Mouse (Mus musculus) neural tube, embryonic 11.5 days (tissue): ENCODE data around the gene Scamp3. TPM values are rescaled to one million over a fixed set of nuclear protein-coding genes. Genes with fewer than 3 reads are reported as not detected.

Experiments
- ATAC-seq: fragments of 200-750 bp; cut with Nextera tagmentation; 2 replicates; pipeline ENCODE4 v1.8.0; 2017; ENCODE audit warnings: moderate number of reproducible peaks, mild to moderate bottlenecking, moderate TSS enrichment, moderate library complexity; ENCODE audit not compliant: insufficient read depth, low FRiP score, low TSS enrichment
- DNase-seq: peaks from one replicate; pipeline ENCODE4 v3.0.0-alpha.2; 2015; ENCODE audit warnings: low spot score
- H3K27ac ChIP-seq: fragments of 300-500 bp; sonication (generic); 2 replicates; pipeline ENCODE4 v1.5.1; 2014; ENCODE audit warnings: low read depth, mild to moderate bottlenecking, low read length
- H3K27me3 ChIP-seq: fragments of 300-500 bp; sonication (generic); 2 replicates; pipeline ENCODE4 v1.6.1; 2014; ENCODE audit warnings: mild to moderate bottlenecking, low read length, mixed read lengths; ENCODE audit not compliant: control insufficient read depth, insufficient read depth
- H3K36me3 ChIP-seq: fragments of 300-500 bp; sonication (generic); 2 replicates; pipeline ENCODE4 v1.6.1; 2014; ENCODE audit warnings: mild to moderate bottlenecking, low read length, moderate library complexity, mixed read lengths; ENCODE audit not compliant: control insufficient read depth, insufficient read depth
- H3K4me1 ChIP-seq: fragments of 300-500 bp; sonication (generic); 2 replicates; pipeline ENCODE4 v1.6.1; 2014; ENCODE audit warnings: low read length, mixed read lengths; ENCODE audit not compliant: control insufficient read depth, insufficient read depth
- H3K4me2 ChIP-seq: fragments of 300-500 bp; sonication (generic); 2 replicates; pipeline ENCODE4 v1.6.1; 2014; ENCODE audit warnings: low read depth, mild to moderate bottlenecking, moderate library complexity
- H3K4me3 ChIP-seq: fragments of 300-500 bp; sonication (generic); 2 replicates; pipeline ENCODE4 v1.5.1; 2014; ENCODE audit warnings: low read depth, low read length
- H3K9ac ChIP-seq: fragments of 300-500 bp; sonication (generic); 2 replicates; pipeline ENCODE4 v1.6.1; 2014; ENCODE audit warnings: mild to moderate bottlenecking, low read length
- H3K9me3 ChIP-seq: fragments of 300-500 bp; sonication (generic); 2 replicates; pipeline ENCODE4 v1.6.1; 2016; ENCODE audit warnings: low read length; ENCODE audit not compliant: control insufficient read depth
- WGBS: fragments of 180-500 bp; shearing (Covaris S2); extraction: QIAGEN DNeasy Blood & Tissue Kit; methylation state at CpG from one replicate; pipeline ENCODE4 v1.1.7; 2014; 5-methylcytosine and 5-hydroxymethylcytosine counted together
- polyA plus RNA-seq: library from polyadenylated mRNA; unstranded; fragments of >200 nt; fragmentation: Nextera tagmentation; extraction: Ambion mirVana; gene quantifications from 2 replicates; pipeline ENCODE4 v1.2.1, GENCODE M21; 2014

The Scamp3 gene
- polyA plus RNA-seq, 1 experiment from 2014 or later, result 92.8 TPM

DNA sequence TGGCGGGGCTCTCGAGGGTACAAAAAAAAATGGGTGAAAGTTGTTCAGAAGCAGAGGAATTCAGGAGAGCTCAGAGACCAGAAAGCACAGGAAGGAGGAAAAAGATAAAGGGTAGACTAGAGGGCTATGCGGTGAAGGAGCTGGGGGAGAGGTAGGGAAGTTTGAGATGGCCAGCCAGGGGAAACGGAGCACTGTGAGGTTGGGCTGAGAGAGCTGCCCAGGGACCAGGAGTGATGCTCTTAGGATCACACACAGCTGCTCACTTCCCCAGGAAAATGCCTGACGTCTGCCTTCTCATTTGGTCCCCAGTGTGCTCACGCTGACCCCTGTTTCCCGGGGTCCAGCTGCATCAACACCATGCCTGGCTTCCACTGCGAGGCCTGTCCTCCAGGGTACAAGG is 42.3 kb downstream of the Scamp3 start:
- Histone ChIP-seq H3K4me2 (no peak overlapping the region), H3K9me3 (no peaks in the 10 kb centered on the region), H3K36me3 (peaks cover 7% of the 10 kb centered on the region), H3K27me3 (no peaks in the 10 kb centered on the region), H3K4me3 (no peak overlapping the region), H3K27ac (no peak overlapping the region), H3K9ac (no peak overlapping the region; the same call in 1 of the 2 replicates), H3K4me1 (peaks cover 22% of the 10 kb centered on the region)
- DNase-seq (no peak), ATAC-seq (no peak)
- 45% methylated on average over 8 of the region's 8 CpGs for WGBS

DNA sequence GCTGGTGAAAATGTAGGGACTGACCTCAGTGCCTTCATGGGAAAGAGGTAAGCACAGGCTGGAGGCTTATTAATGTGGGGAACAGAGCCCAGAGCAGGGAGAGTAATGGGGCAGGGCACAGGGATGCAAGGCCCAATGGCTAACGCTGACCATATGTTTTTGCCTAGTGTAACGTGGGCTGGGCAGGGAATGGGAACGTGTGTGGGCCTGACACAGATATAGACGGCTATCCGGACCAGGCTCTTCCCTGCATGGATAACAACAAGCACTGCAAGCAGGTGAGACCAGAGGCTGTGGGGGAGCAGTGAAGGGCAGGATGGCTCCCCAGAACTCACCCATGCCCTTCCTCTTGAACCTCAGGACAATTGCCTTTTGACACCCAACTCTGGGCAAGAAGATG is 43.9 kb downstream of the Scamp3 start:
- no peak for DNase-seq
- Histone ChIP-seq H3K27me3 (no peaks in the 10 kb centered on the region), H3K9ac (no peak overlapping the region), H3K4me1 (peaks cover 18% of the 10 kb centered on the region), H3K36me3 (peaks cover 7% of the 10 kb centered on the region), H3K4me2 (no peak overlapping the region), H3K4me3 (no peak overlapping the region), H3K9me3 (no peaks in the 10 kb centered on the region), H3K27ac (no peak overlapping the region)
- ATAC-seq, result no peak
- WGBS, result 67% methylated on average over 5 of the region's 5 CpGs

DNA sequence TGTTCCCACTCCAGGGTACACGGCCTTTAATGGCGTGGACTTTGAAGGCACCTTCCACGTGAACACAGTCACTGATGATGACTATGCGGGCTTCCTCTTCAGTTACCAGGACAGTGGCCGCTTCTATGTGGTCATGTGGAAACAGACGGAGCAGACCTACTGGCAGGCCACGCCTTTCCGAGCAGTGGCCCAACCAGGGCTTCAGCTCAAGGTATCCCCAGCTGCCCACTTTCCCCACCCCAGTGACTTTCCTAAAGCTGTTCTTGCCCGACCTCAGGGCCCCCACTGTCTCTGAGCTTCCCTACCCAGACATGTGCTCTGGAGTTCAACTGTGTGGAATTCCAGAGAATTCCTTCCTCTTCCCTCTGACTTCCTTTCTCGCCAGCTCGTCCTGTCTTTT is 47.5 kb downstream of the Scamp3 start:
- H3K4me1 ChIP-seq, result peaks cover 23% of the 10 kb centered on the region

DNA sequence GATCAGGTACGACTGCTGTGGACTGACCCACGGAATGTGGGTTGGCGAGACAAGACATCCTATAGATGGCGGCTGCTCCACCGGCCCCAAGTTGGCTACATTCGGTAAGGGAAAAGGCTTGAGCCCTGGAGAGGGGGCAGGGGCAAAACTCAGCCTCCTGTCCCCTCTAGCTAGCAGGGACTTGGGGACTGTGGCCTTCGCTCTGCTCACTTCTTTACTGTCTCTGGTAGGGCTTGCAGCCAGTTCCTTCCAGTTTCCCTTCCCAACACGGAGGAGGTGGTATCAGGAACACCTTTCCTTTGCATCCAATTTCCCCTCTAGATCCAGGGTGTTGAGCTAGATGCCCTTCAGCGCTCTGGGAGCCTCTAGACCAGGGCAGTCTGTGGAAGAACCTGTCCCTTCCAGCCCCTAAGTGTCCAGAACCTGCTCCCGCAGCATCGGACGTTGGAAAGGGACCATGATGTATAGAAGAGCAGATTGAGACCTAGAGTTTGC is 48.1 kb downstream of the Scamp3 start:
- H3K27me3 ChIP-seq, result no peaks in the 10 kb centered on the region
- H3K9ac ChIP-seq, result peak overlapping the region; percentile 75
- peak overlapping the region; percentile 80 for H3K4me2 ChIP-seq
- no peaks in the 10 kb centered on the region for H3K9me3 ChIP-seq
- peak overlapping the region; percentile 79 for H3K27ac ChIP-seq
- 39% methylated on average over 12 of the region's 12 CpGs for WGBS
- no peak for DNase-seq
- H3K4me1 ChIP-seq, result peaks cover 23% of the 10 kb centered on the region
- ATAC-seq, result no peak
- H3K4me3 ChIP-seq, result peak overlapping the region; percentile 64
- H3K36me3 ChIP-seq, result peaks cover 7% of the 10 kb centered on the region

More for the DNA sequence above, 47.5 kb downstream of the Scamp3 start:
- DNase-seq, result no peak
- Histone ChIP-seq H3K27ac (peak overlapping the region; percentile 79), H3K27me3 (no peaks in the 10 kb centered on the region), H3K36me3 (peaks cover 7% of the 10 kb centered on the region), H3K4me2 (peak overlapping the region; percentile 80), H3K4me3 (peak overlapping the region; percentile 64), H3K9ac (peak overlapping the region; percentile 75), H3K9me3 (no peaks in the 10 kb centered on the region)
- ATAC-seq, result no peak
- 61% methylated on average over 11 of the region's 11 CpGs for WGBS

DNA sequence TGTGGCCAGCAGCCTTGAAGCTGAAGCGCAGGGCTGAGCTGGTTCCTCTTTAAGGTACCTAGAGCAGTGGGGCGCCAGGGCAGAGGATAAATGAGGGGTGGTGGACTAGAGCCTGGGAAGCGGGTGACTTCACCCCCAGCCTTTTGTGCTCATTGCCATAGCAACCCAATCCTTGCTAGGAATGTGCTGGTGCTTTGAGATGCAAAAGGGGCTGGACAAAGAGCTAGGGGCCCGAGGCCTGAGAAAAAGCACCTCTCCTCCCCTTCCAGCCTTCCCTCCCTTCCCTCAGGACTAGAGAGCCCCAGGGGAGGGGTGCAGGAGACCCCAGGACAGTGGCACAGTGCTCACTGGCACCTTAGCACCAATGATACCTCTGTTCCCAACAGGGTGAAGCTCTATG is 48.6 kb downstream of the Scamp3 start:
- Histone ChIP-seq H3K4me1 (peaks cover 23% of the 10 kb centered on the region), H3K36me3 (peaks cover 7% of the 10 kb centered on the region)
- WGBS, result 11% methylated on average over 4 of the region's 4 CpGs

DNA sequence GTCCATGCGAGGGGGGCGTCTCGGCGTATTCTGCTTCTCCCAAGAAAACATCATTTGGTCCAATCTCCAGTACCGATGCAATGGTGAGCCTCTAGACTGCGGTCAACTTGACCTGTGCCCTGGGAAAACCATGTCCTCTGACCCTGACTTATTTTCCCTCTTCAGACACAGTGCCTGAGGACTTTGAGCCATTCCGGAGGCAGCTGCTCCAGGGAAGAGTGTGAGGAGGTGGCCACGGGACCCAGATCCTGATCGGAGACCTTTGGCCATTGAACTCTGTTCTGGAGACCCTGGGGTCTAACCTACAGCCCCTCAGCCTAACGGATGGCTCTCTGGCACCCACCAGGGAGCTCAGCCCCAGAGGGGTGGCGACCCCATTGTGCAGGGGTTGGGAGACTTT is 49.1 kb downstream of the Scamp3 start:
- Histone ChIP-seq H3K9me3 (no peaks in the 10 kb centered on the region), H3K36me3 (peaks cover 7% of the 10 kb centered on the region), H3K9ac (peak overlapping the region; percentile 75), H3K4me1 (peaks cover 23% of the 10 kb centered on the region), H3K27me3 (no peaks in the 10 kb centered on the region), H3K4me3 (peak overlapping the region; percentile 64), H3K27ac (peak overlapping the region; percentile 79), H3K4me2 (peak overlapping the region; percentile 80)
- no peak for ATAC-seq
- DNase-seq, result no peak
- 8% methylated on average over 11 of the region's 11 CpGs for WGBS

More for the DNA sequence above, 48.6 kb downstream of the Scamp3 start:
- ATAC-seq, result peak; percentile 69
- Histone ChIP-seq H3K4me3 (peak overlapping the region; percentile 64), H3K27ac (peak overlapping the region; percentile 79), H3K9me3 (no peaks in the 10 kb centered on the region), H3K9ac (peak overlapping the region; percentile 75), H3K4me2 (peak overlapping the region; percentile 80), H3K27me3 (no peaks in the 10 kb centered on the region)
- peak; percentile 86 for DNase-seq

DNA sequence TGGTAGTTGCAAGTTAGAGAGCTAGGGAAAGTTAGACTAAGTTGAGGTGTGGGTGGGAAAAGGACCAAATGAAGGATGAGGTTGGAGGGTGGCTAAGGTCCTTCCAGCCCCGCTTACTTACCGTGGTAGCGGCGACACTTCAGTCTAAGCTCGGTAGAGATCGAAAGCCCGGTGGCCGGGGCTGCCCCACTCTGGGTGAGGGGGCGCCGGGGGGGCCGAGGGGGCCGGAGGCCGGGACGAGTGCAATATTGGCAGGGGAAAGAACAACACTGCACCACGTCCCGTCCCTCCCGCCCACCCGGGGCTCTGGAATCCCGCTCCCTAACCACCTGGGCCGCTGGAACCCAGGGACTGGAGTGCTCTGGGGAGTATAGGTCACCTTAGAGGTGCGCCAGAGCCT is 49.6 kb downstream of the Scamp3 start, which contains the start of gene Mtx1:
Gene Mtx1 (minus strand): TSS at position 189 of the 400 bp plus-strand sequence.
- Histone ChIP-seq H3K4me1 (peaks cover 23% of the 10 kb centered on the region), H3K27ac (peak within 1 kb of the TSS; percentile 79), H3K9me3 (no peaks in the 10 kb centered on the region), H3K36me3 (peaks cover 7% of the 10 kb centered on the region), H3K4me2 (peak within 1 kb of the TSS; percentile 80), H3K27me3 (no peaks in the 10 kb centered on the region), H3K4me3 (peak within 1 kb of the TSS; percentile 64), H3K9ac (peak within 1 kb of the TSS; percentile 75)
- DNase-seq (no peak), ATAC-seq (no peak; the same call in 1 of the 2 replicates)
- 2% methylated on average over 21 of the region's 21 CpGs for WGBS

DNA sequence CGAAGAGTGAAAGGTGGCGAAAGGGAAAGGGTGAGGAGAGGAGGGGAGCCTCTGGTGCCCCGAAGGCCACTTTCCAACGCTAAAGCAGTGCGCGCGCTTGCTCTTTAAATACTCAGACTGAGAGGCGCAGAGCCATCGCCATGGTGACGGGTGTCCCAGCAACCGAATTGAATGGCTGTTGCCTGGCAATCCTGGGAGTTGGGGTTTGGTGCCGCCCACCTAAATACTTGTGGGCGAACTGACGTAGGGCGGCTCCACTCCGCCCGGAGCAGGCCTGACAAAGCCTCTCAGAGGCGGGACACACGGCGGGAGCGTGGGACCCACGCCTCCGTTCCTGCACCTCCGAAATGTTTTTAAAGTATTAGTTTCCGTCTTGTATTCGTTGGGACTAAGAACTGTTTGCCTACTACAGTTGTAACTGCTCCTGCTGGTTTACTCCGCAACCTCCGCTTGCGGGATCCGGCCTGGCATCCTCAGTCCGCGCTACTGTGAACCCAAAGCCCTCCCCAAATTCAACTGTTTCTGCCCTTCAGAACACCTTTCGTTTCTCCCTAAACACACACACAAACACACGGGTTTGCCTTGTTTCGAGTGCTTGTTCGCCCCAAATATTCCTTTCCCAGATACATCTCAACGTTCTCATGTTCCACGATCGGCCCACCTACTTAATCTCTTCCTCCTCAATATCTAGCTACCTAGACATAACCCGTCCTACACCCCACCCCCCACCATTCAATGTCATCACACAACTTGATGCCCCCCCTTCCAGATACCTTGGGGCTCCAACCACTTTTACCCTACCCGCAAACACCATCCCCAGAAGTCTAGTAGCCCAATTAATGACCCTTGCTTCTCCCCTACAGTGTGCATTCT is 50.3 kb downstream of the Scamp3 start:
- peaks cover 7% of the 10 kb centered on the region for H3K36me3 ChIP-seq
- peaks cover 23% of the 10 kb centered on the region for H3K4me1 ChIP-seq
- ATAC-seq (peak; percentile 72), DNase-seq (peak; percentile 96)
- H3K27me3 ChIP-seq, result no peaks in the 10 kb centered on the region
- peak overlapping the region; percentile 79 for H3K27ac ChIP-seq
- H3K4me2 ChIP-seq, result peak overlapping the region; percentile 80
- H3K9ac ChIP-seq, result peak overlapping the region; percentile 75
- 2% methylated on average over 41 of the region's 41 CpGs for WGBS
- H3K4me3 ChIP-seq, result peak overlapping the region; percentile 64
- H3K9me3 ChIP-seq, result no peaks in the 10 kb centered on the region
